Mouse (Mus musculus): ENCODE results near the gene Gbp7.
"Not testable (repeated sequence)": the region's sequence is repeated elsewhere in the genome, so short reads cannot be mapped to it uniquely, and the experiment has no call there.

The Gbp7 gene

DNA sequence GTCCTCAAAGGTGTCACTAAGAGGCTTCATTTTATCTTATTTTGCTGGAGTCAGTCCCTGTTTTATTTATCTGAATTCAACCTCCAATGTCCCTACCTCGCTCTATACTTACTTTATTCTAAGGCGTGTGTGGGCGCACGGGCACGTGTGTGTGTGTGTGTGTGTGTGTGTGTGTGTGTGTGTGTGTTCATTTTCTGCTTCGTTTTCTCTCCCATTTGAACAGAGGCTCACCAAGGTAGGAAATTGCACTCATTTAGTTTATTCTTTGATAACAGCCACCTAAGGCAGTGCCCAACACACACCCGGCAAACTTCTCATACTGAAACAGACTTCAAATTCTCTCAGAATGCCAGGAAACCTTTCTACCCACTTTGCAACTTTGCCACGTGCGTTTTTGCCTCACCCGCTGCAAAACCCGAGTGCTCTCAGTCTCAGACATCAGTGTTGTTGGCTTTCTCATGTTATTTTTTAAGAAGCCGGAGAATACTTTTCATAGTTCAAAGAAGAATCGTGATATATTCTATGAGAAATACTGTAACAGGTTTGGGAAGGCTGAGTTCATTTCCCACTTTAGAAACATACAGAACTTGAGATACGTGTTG, 31.0 kb downstream of the Gbp7 start:
- no peak for DNase-seq (ENCODE audit: low spot score in 2 of 2)

DNA sequence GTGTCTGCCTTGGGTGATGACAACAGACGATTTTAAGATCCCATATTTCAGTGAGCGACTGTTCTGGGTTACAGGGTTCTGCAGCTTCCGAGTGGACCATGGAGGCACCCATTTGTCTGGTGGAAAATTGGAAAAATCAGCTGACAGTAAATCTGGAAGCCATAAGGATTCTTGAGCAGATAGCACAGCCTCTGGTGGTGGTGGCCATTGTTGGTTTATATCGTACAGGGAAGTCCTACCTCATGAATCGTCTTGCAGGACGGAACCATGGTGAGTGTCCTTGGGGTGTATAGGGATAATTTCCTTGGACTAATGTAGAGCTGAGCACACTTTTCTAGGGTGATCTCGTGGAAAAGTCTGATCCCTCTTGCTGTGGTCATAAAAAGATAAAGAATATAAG, 31.5 kb downstream of the Gbp7 start:
- DNase-seq (ENCODE audit: low spot score in 2 of 2) = no peak

DNA sequence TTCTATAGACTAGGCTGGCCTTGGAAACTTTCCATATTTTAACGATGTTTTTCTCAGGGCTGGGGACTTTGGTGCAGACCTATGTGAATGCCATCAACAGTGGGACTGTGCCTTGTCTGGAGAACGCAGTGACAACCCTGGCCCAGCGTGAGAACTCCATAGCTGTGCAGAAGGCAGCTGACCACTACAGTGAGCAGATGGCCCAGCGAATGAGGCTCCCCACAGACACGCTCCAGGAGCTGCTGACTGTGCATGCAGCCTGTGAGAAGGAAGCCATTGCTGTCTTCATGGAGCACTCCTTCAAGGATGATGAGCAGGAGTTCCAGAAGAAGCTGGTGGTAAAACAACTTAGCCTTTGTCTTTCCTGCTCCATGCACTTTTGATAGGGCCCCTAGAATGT, 37.3 kb downstream of the Gbp7 start:
- DNase-seq (ENCODE audit: low spot score in 2 of 2) = not testable (repeated sequence)

DNA sequence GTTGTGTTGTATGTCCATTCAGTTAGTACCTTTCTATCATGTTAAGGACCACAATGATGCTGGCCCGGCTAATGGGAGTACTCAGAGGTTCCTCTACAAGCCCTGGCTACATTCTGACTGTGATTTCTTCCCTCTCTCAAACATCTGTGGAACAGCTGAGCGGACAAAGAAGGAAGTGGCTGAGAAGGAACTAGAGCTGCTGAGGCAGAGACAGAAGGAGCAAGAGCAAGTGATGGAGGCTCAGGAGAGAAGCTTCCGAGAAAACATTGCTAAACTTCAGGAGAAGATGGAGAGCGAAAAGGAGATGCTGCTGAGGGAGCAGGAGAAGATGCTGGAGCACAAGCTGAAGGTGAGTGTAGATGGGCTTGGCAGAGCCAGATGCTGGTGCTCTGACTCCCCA, 40.6 kb downstream of the Gbp7 start:
- no peak for DNase-seq (ENCODE audit: low spot score in 2 of 2)

DNA sequence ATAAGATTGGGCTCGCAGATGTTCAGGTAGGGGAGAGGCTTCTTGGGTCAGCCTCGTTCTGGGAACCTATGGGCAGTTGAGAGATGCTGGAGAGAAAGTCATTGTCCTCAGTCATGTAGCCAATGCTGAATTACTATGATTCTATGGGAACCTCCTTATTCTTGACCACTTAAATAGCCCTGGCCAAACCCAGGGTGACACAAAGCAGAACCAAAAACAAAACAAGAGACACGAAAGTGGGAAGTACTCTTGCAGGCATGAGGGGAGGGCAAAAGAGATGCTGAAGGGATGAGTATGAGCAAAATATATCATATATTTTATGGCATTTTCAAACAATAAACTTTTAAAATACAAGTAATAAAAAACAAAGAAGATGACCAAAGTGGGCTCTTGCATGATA, 47.0 kb downstream of the Gbp7 start:
- DNase-seq (ENCODE audit: low spot score in 2 of 2) = no peak

DNA sequence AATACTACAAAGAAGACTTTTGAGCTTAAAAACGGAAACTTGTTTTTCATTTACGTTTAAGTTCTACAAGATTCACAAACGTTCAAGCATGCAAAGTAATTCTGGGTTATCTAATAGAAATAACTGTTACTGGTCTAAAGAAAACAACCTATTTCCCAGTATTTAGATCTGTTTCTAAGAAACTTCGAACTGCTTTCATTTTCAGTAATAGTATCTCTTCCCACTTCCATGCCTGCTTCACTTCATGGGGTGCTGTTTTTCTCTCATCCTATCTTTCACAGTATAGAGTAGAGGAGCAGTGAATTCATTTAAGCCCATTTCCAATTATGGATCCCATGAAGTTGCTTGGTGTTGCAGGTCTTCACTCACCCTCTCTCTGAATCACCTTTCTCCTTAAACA, 48.2 kb downstream of the Gbp7 start:
- no peak for DNase-seq (ENCODE audit: low spot score in 2 of 2)

- no peak for DNase-seq (ENCODE audit: low spot score in 2 of 2)
Measured at GRCm38 (mm10) chr3:142583067-142583466, 52.9 kb downstream of the Gbp7 start.

DNA sequence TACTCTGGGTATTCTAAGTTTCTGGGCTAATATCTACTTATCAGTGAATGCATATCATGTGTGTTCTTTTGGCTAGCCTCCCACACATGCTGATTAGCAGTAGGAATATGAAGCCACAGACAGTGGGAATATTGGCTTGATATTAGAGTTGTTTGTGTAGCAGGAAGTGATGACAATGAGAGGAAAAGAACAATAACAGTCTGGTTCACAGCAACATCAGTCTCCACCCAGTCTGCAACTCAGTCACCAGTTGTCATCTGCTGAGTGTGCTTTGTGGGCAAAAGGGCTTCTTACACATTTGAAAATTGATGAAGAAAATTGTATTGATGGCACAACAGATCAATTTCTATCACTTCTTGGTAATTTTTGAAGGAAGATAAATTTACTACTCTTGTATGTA, 57.2 kb downstream of the Gbp7 start:
- DNase-seq (ENCODE audit: low spot score in 2 of 2) = no peak

GRCm38 (mm10) chr3:142588888-142589287, 58.7 kb downstream of the Gbp7 start:
- no peak for DNase-seq (ENCODE audit: low spot score in 2 of 2)

GRCm38 (mm10) chr3:142590431-142591067, 60.4 kb downstream of the Gbp7 start:
- DNase-seq (ENCODE audit: low spot score in 2 of 2) = no peak

- no peak for DNase-seq (ENCODE audit: low spot score in 2 of 2)
Measured at GRCm38 (mm10) chr3:142594547-142594946, 64.4 kb downstream of the Gbp7 start, which contains the start of gene Gbp2b. TSS of gene Gbp2b (plus strand) at chr3:142594847.

- DNase-seq (ENCODE audit: low spot score in 2 of 2) = no peak
Measured at GRCm38 (mm10) chr3:142597923-142598322, 67.8 kb downstream of the Gbp7 start.
